ENCODE assay signal across 13 mouse cellular contexts in the genomic region with DNA sequence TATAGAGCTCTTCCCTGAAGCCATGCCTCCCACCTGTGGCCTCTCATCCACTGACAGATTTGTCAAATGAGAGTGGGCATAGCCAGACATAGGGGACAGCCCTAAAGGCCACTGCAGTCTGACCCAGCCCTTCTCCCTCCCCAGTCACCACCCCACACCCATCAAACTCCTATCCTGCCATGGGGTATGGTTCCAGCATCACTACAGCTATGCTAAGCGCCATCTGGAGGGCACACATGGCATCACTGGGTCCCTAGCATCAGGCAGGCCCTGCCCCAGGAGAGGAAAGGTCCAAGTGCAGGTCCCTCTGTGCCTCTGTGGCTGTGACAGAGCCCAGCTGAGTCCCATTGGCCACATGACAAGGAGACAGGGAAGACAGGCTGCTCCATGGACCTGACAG. TPM values are rescaled to one million over a fixed set of nuclear protein-coding genes. Genes with fewer than 3 reads are reported as not detected.
A peak's percentile ranks its signal among the peaks of the same experiment; 100 is the strongest.
DNase-seq lines count a peak whose midpoint lies in the region; ATAC-seq and TF ChIP-seq lines count a peak whose summit lies in the region.
"Had no signal": no experiment of that assay in that cellular context is flagged by ENCODE, and none has a peak within 500 bp of the region (broad histone marks: within the 10 kb centered on the region; RNA-seq: fewer than 3 reads in every experiment).

No protein-coding gene starts in this region.

- no peak overlapping the region for H3K9ac ChIP-seq in forebrain, postnatal 0 days
- H3K9ac ChIP-seq in forebrain, embryonic 12.5 days = no peak overlapping the region
- H3K9ac ChIP-seq in liver, adult 2 months (ENCODE audit: low read depth, low read length) = no peak overlapping the region
- H3K9ac ChIP-seq in liver, embryonic 11.5 days (ENCODE audit: low read depth, low read length) = no peak overlapping the region
- no peak overlapping the region for H3K9ac ChIP-seq in ES-Bruce4 (ENCODE audit: low read depth, poor library complexity, severe bottlenecking)
- H3K9ac ChIP-seq: heart, embryonic 15.5 days had no signal

- 7% methylated on average over 1 of the region's 1 CpGs for WGBS in forebrain, postnatal 0 days
- 0% methylated on average over 1 of the region's 1 CpGs for WGBS in forebrain, embryonic 12.5 days
- WGBS in liver, adult 2 months = 7% methylated on average over 1 of the region's 1 CpGs
- 10% methylated on average over 1 of the region's 1 CpGs for WGBS in liver, embryonic 11.5 days

- no peak overlapping the region for H3K4me2 ChIP-seq in forebrain, postnatal 0 days (ENCODE audit: low read depth)
- no peak overlapping the region for H3K4me2 ChIP-seq in forebrain, embryonic 12.5 days
- H3K4me2 ChIP-seq in liver, embryonic 11.5 days = no peak overlapping the region
- H3K4me2 ChIP-seq: heart, embryonic 15.5 days had no signal

- H3K79me2 ChIP-seq in liver, adult 2 months (ENCODE audit: control insufficient read depth, insufficient read depth, low read length) = no peaks in the 10 kb centered on the region

- H3K27me3 ChIP-seq in forebrain, postnatal 0 days (ENCODE audit: insufficient read depth, low read length) = no peaks in the 10 kb centered on the region
- H3K27me3 ChIP-seq in forebrain, embryonic 12.5 days = 0 out of 2 replicates have a peak, but pooled peaks cover 3% of the 10 kb centered on the region
- 0 out of 2 replicates have a peak, but pooled peaks cover 3% of the 10 kb centered on the region for H3K27me3 ChIP-seq in liver, adult 2 months (ENCODE audit: control insufficient read depth, insufficient read depth, low read length)
- no peaks in the 10 kb centered on the region for H3K27me3 ChIP-seq in liver, embryonic 11.5 days (replicated peaks; ENCODE audit: control insufficient read depth, insufficient read depth, low read length)
- H3K27me3 ChIP-seq in ES-Bruce4 (ENCODE audit: control insufficient read depth, insufficient read depth, low read length, poor library complexity, severe bottlenecking) = no peaks in the 10 kb centered on the region
- H3K27me3 ChIP-seq: heart, embryonic 15.5 days had no signal

- no peaks in the 10 kb centered on the region for H3K9me3 ChIP-seq in forebrain, postnatal 0 days (ENCODE audit: low read length)
- no peaks in the 10 kb centered on the region for H3K9me3 ChIP-seq in forebrain, embryonic 12.5 days
- no peaks in the 10 kb centered on the region for H3K9me3 ChIP-seq in liver, embryonic 11.5 days (ENCODE audit: control insufficient read depth, low read length)
- H3K9me3 ChIP-seq in ES-Bruce4 (replicated peaks; ENCODE audit: control insufficient read depth, insufficient read depth, low read length, poor library complexity, severe bottlenecking) = no peaks in the 10 kb centered on the region; the same call in 1 of the 2 replicates
- H3K9me3 ChIP-seq: G1E; heart, embryonic 15.5 days had no signal

- no peak for ATAC-seq in forebrain, postnatal 0 days
- no peak for ATAC-seq in forebrain, embryonic 12.5 days (ENCODE audit: low FRiP score)
- ATAC-seq in liver, embryonic 11.5 days (replicated peaks; ENCODE audit: low FRiP score) = no peak

- H3K27ac ChIP-seq in forebrain, postnatal 0 days (ENCODE audit: low read depth, low read length) = no peak overlapping the region
- H3K27ac ChIP-seq in forebrain, embryonic 12.5 days = no peak overlapping the region
- no peak overlapping the region for H3K27ac ChIP-seq in liver, adult 2 months (replicated peaks; ENCODE audit: insufficient read depth, low read depth, low read length)
- no peak overlapping the region for H3K27ac ChIP-seq in liver, embryonic 11.5 days (ENCODE audit: low read depth, low read length)
- H3K27ac ChIP-seq in ES-Bruce4 (ENCODE audit: insufficient read depth, low read length) = no peak overlapping the region
- H3K27ac ChIP-seq: heart, embryonic 15.5 days had no signal

- no peak for DNase-seq in forebrain, postnatal 0 days
- no peak for DNase-seq in liver, adult 2 months (ENCODE audit: extremely low read depth, low read depth, low spot score)
- no peak for DNase-seq in liver, embryonic 11.5 days (ENCODE audit: low spot score)
- peak; percentile 27 for DNase-seq in induced T-regulatory cell, adult 2 months (ENCODE audit: low read depth)
- no peak for DNase-seq in right cerebral cortex, adult 18-20 months
- DNase-seq in lung, postnatal 14 days = no peak
- DNase-seq: adrenal gland, adult 2 months; kidney, adult 8-10 months had no signal

- TF ChIP-seq POLR2A in liver, adult 2 months (IDR thresholded peaks at IDR 0.05; ENCODE audit: extremely low read depth, insufficient read depth, low read length) = no peak
- no peak for TF ChIP-seq POLR2A in ES-Bruce4 (IDR thresholded peaks at IDR 0.05; ENCODE audit: insufficient read depth, low read length)

- TF ChIP-seq EP300 in ES-Bruce4 (IDR thresholded peaks at IDR 0.05; ENCODE audit: insufficient read depth, low read depth, low read length) = no peak

- TF ChIP-seq CTCF in forebrain, postnatal 0 days (IDR thresholded peaks at IDR 0.05; ENCODE audit: low read depth) = peak; percentile 61
- TF ChIP-seq CTCF in liver, adult 2 months (IDR thresholded peaks at IDR 0.05; ENCODE audit: low read depth, low read length) = peak; percentile 35; the same call in 1 of the 2 replicates
- peak; percentile 55 for TF ChIP-seq CTCF in ES-Bruce4 (IDR thresholded peaks at IDR 0.05; ENCODE audit: low read depth, low read length)

- H3K4me1 ChIP-seq in forebrain, postnatal 0 days (ENCODE audit: insufficient read depth) = no peaks in the 10 kb centered on the region
- no peaks in the 10 kb centered on the region for H3K4me1 ChIP-seq in forebrain, embryonic 12.5 days
- no peaks in the 10 kb centered on the region for H3K4me1 ChIP-seq in liver, adult 2 months (ENCODE audit: control insufficient read depth, insufficient read depth, low read length)
- H3K4me1 ChIP-seq in liver, embryonic 11.5 days (replicated peaks; ENCODE audit: control insufficient read depth, insufficient read depth, low read length) = no peaks in the 10 kb centered on the region
- H3K4me1 ChIP-seq in ES-Bruce4 (ENCODE audit: control insufficient read depth, insufficient read depth, low read length) = no peaks in the 10 kb centered on the region
- H3K4me1 ChIP-seq: heart, embryonic 15.5 days had no signal

- no peak overlapping the region for H3K4me3 ChIP-seq in forebrain, postnatal 0 days (ENCODE audit: low read depth, low read length)
- H3K4me3 ChIP-seq in forebrain, embryonic 12.5 days (replicated peaks) = no peak overlapping the region
- no peak overlapping the region for H3K4me3 ChIP-seq in liver, adult 2 months (ENCODE audit: insufficient read depth, low read depth, low read length)
- H3K4me3 ChIP-seq in liver, embryonic 11.5 days (ENCODE audit: low read depth, low read length) = no peak overlapping the region
- H3K4me3 ChIP-seq in ES-Bruce4 (ENCODE audit: low read depth, low read length) = no peak overlapping the region
- H3K4me3 ChIP-seq: heart, embryonic 15.5 days had no signal

- H3K36me3 ChIP-seq in forebrain, postnatal 0 days (ENCODE audit: insufficient read depth) = no peaks in the 10 kb centered on the region
- no peaks in the 10 kb centered on the region for H3K36me3 ChIP-seq in forebrain, embryonic 12.5 days (replicated peaks)
- no peaks in the 10 kb centered on the region for H3K36me3 ChIP-seq in liver, adult 2 months (ENCODE audit: control insufficient read depth, insufficient read depth, low read length)
- H3K36me3 ChIP-seq in liver, embryonic 11.5 days (ENCODE audit: control insufficient read depth, insufficient read depth, low read length) = no peaks in the 10 kb centered on the region
- H3K36me3 ChIP-seq in ES-Bruce4 (ENCODE audit: control insufficient read depth, insufficient read depth, low read length, poor library complexity, severe bottlenecking) = no peaks in the 10 kb centered on the region
- H3K36me3 ChIP-seq: G1E; heart, embryonic 15.5 days had no signal

RNA-seq across cellular contexts. Expression of a gene that starts 12.7 kb away (rescaled TPM):
- total RNA-seq in forebrain, postnatal 0 days (2014; rRNA removed) = 0.15 and 0.48 TPM in 2 replicates
- 0.41 TPM in 1 of 2 replicates, not detected in the other for polyA plus RNA-seq in forebrain, postnatal 0 days (2015; fragmentation: Nextera tagmentation; extraction: Ambion mirVana)
- not detected in 2 replicates for polyA plus RNA-seq in forebrain, embryonic 12.5 days (2016; fragmentation: Nextera tagmentation; extraction: Ambion mirVana)
- total RNA-seq in liver, adult 2 months (2014; rRNA removed) = not detected in 2 replicates
- not detected in 2 replicates for polyA plus RNA-seq in liver, adult 2 months (2012; rRNA removed)
- not detected in 2 replicates for polyA plus RNA-seq in liver, embryonic 11.5 days (2014; fragmentation: Nextera tagmentation; extraction: Ambion mirVana)
- polyA plus RNA-seq in ES-Bruce4 (2011; ENCODE audit: insufficient read depth, insufficient read length, low read depth, missing spikeins) = 0.35 and 0.45 TPM in 2 replicates
- total RNA-seq: adrenal gland, adult 2 months; left cerebral cortex, postnatal 10 days had no signal
- polyA plus RNA-seq: adrenal gland, adult 2 months; G1E; heart, embryonic 15.5 days had no signal

RNA-seq across cellular contexts. Expression of a gene that starts 19.7 kb away (rescaled TPM):
- total RNA-seq in forebrain, postnatal 0 days (2014; rRNA removed) = 0.77 and 2.0 TPM in 2 replicates
- polyA plus RNA-seq in forebrain, postnatal 0 days (2015; fragmentation: Nextera tagmentation; extraction: Ambion mirVana) = 1.2 and 1.3 TPM in 2 replicates
- polyA plus RNA-seq in forebrain, embryonic 12.5 days (2016; fragmentation: Nextera tagmentation; extraction: Ambion mirVana) = 0.41 and 0.72 TPM in 2 replicates
- total RNA-seq in liver, adult 2 months (2014; rRNA removed) = 6.2 and 10.0 TPM in 2 replicates
- polyA plus RNA-seq in liver, adult 2 months (2012; rRNA removed) = 1.6 and 6.4 TPM in 2 replicates
- polyA plus RNA-seq in liver, embryonic 11.5 days (2014; fragmentation: Nextera tagmentation; extraction: Ambion mirVana) = 1.3 and 1.6 TPM in 2 replicates
- 2.3 TPM in 1 of 2 replicates, not detected in the other for polyA plus RNA-seq in ES-Bruce4 (2011; ENCODE audit: insufficient read depth, insufficient read length, low read depth, missing spikeins)

RNA-seq across cellular contexts. Expression of a gene that starts 39.6 kb away (rescaled TPM):
- total RNA-seq in forebrain, postnatal 0 days (2014; rRNA removed) = 0.15 and 0.62 TPM in 2 replicates
- polyA plus RNA-seq in forebrain, postnatal 0 days (2015; fragmentation: Nextera tagmentation; extraction: Ambion mirVana) = 0.23 and 0.40 TPM in 2 replicates
- polyA plus RNA-seq in forebrain, embryonic 12.5 days (2016; fragmentation: Nextera tagmentation; extraction: Ambion mirVana) = not detected in 2 replicates
- 3.5 and 4.3 TPM in 2 replicates for total RNA-seq in liver, adult 2 months (2014; rRNA removed)
- polyA plus RNA-seq in liver, adult 2 months (2012; rRNA removed) = 0.73 and 2.9 TPM in 2 replicates
- 0.23 and 0.39 TPM in 2 replicates for polyA plus RNA-seq in liver, embryonic 11.5 days (2014; fragmentation: Nextera tagmentation; extraction: Ambion mirVana)
- polyA plus RNA-seq in ES-Bruce4 (2011; ENCODE audit: insufficient read depth, insufficient read length, low read depth, missing spikeins) = 0.97 and 1.5 TPM in 2 replicates
- total RNA-seq: G1E; left cerebral cortex, postnatal 10 days had no signal
- polyA plus RNA-seq: G1E had no signal
